Mouse (Mus musculus): ENCODE measurements around the gene Grrp1.

DNA sequence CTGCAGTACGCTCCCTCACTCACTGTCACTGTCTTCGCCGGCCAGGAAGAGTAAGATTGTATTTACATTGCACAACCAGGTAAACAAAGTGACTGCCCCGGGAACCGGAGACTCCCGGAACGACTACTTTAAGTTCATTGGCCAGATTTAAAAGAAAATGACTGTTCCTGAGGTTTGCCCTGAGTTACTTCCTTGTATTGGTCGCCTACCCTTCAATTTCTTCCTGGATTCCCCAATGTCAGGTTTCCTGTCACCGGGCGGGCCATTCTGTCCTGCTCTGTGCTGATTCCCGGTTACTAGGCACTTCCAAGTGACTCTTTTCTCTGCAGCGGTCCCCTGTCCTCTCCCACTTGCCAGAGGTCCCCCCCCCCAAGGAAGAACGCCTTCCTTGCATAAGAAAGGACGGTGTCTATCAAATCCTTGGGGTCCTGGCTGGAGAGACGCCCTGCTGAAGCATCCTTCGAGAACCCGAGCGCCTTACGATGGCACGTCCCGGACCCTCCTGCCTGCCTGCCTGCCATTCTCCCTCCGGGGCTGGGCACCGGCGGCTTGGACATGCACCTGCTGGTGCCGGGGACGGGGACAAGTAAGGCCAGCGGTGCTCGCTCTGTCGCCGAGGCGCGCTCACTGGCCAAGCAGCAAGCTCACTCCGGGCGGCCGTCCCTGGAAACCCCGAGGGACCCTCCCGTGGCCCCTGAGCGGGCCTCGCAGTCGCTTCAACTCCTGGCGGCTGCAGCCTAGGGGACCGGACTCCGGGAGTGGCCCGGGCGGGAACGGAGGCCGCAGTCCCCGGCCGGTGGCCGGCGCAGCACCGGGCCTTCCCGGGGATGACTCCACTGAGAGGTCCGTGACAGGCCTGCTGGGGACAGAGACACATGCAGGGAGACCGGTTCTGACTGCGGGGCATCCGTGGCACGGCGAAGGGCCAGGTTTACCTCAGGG, 32.6 kb upstream of the Grrp1 start:
- no peak for TF ChIP-seq CTCF (conservative IDR thresholded peaks at IDR 0.05; ENCODE audit: low read length)
- TF ChIP-seq NANOG (IDR thresholded peaks at IDR 0.05; ENCODE audit: borderline replicate concordance, low read length) = no peak
